Mouse (Mus musculus) lung, adult 2 months (tissue): ENCODE results near the gene Paics.

Experiments
- CTCF ChIP-seq: fragments of 200-500 bp; IDR thresholded peaks from 2 replicates; pipeline ENCODE4 v1.5.1; 2011; ENCODE audit warnings: mild to moderate bottlenecking, low read length, control low read depth; ENCODE audit not compliant: insufficient read depth
- POLR2A ChIP-seq: fragments of 200-500 bp; IDR thresholded peaks from 2 replicates; pipeline ENCODE4 v1.6.1; 2011; ENCODE audit warnings: low read depth, mild to moderate bottlenecking, control low read depth, low read length, borderline replicate concordance; ENCODE audit errors: extremely low read depth

DNA sequence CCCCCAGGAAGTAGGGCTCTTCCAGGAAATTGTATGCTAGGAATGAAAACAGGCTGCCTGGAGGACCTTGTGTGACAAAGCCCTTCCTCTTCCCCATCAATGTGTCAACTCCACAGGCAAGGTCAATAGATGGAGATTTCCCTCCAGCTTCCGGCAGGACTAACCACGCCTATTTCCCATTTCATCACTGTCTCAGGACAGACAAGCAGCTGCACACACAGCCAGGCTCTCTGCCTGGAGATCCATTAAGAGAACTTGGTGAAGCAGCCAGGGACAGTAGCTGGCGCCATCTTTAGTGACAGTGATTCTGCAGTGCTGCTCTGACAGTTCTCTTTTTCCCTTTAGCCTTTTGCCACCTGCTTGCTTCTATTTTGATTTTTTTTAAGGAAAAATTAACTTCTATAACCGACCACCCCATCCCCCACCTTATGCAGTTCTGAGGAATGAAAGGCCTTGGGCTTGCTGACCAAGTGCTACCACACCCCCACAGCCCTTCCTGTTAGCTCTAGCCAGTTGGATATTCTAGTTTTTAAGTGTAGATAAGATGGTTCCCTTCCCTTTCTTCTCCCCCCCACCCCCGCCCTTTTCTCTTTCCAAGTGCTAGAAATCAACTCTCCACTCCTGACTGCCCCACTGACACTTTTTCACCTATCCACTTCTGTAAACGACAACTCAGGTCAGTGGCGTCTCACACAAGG lies 21.8 kb upstream of the Paics start:
- TF ChIP-seq CTCF (no peak), POLR2A (no peak)
